Comparison of ENCODE assay signal across 9 mouse cellular contexts in genomic region chr5:111057084-111057483, GRCm38 (mm10).
DNase-seq lines count a peak whose midpoint lies in the region; ATAC-seq and TF ChIP-seq lines count a peak whose summit lies in the region.
"Had no signal": no experiment of that assay in that cellular context is flagged by ENCODE, and none has a peak within 500 bp of the region (broad histone marks: within the 10 kb centered on the region; RNA-seq: fewer than 3 reads in every experiment).

No protein-coding gene starts in this region.

- H3K4me3 ChIP-seq in heart, adult 2 months, result no peak overlapping the region
- H3K4me3 ChIP-seq in CH12.LX (replicated peaks in 1 of 3; ENCODE audit: low read depth in 2 of 3, low read length in 2 of 3, poor library complexity in 1 of 3), result no peak overlapping the region
- no peak overlapping the region for H3K4me3 ChIP-seq in forebrain, embryonic 15.5 days
- H3K4me3 ChIP-seq: liver, embryonic 12.5 days had no signal

- in situ Hi-C loops in CH12.LX (cut with MboI; ENCODE audit: low pct_ligation_motif_present, low pct_unique_long_range_greater_than_20kb, low sequenced_read_pairs), result no loop called here

- peaks cover 15% of the 10 kb centered on the region for H3K4me1 ChIP-seq in heart, adult 2 months (ENCODE audit: control insufficient read depth, insufficient read depth, low read length)
- peaks cover 4 to 29% of the 10 kb centered on the region in 2 experiments; a peak in 2 of 4 replicates for H3K4me1 ChIP-seq in CH12.LX (ENCODE audit: control insufficient read depth in 1 of 2, insufficient read depth in 2 of 2)
- H3K4me1 ChIP-seq in forebrain, embryonic 15.5 days, result peaks cover 86% of the 10 kb centered on the region

- intact Hi-C loops in heart, adult 2 months (cut with DNase I), result loop anchor here (5.0 kb wide), 1 partner anchor 75 kb away; no protein-coding TSS in a partner anchor

- no peak overlapping the region; the same call in 1 of the 2 replicates for H3K27ac ChIP-seq in heart, adult 2 months
- no peak overlapping the region for H3K27ac ChIP-seq in CH12.LX (ENCODE audit: insufficient read depth, low read depth)
- peak overlapping the region; percentile 93 for H3K27ac ChIP-seq in forebrain, embryonic 15.5 days (replicated peaks)
- H3K27ac ChIP-seq: liver, embryonic 12.5 days had no signal

- no peak for TF ChIP-seq POLR2A in heart, adult 2 months (IDR thresholded peaks at IDR 0.05; ENCODE audit: insufficient read depth, low read depth, low read length)
- TF ChIP-seq POLR2A in CH12.LX (IDR thresholded peaks at IDR 0.05; ENCODE audit: low read depth, low read length), result no peak

- 66% methylated on average over 7 of the region's 7 CpGs for WGBS in heart, adult 2 months
- WGBS in forebrain, embryonic 15.5 days, result 33% methylated on average over 7 of the region's 7 CpGs

- H3K4me2 ChIP-seq in CH12.LX (ENCODE audit: insufficient read depth, low read depth, poor library complexity, severe bottlenecking), result no peak overlapping the region
- H3K4me2 ChIP-seq in forebrain, embryonic 15.5 days (replicated peaks), result no peak overlapping the region
- H3K4me2 ChIP-seq: liver, embryonic 12.5 days had no signal

- no peaks in the 10 kb centered on the region for H3K27me3 ChIP-seq in heart, adult 2 months (ENCODE audit: control insufficient read depth, insufficient read depth, low read length)
- H3K27me3 ChIP-seq in CH12.LX (replicated peaks), result no peaks in the 10 kb centered on the region
- no peaks in the 10 kb centered on the region for H3K27me3 ChIP-seq in forebrain, embryonic 15.5 days
- H3K27me3 ChIP-seq: liver, embryonic 12.5 days had no signal

- peak; percentile 25 for DNase-seq in heart, postnatal 4 days
- DNase-seq in heart, adult 2 months, result no peak
- peak; percentile 33 for DNase-seq in CH12.LX (ENCODE audit: extremely low read depth)
- DNase-seq in lung, postnatal 36 days, result peak; percentile 57
- no peak for DNase-seq in cerebellum, adult 11-12 months
- DNase-seq in frontal cortex, postnatal 36 days (ENCODE audit: low spot score in 2 of 2), result no peak
- DNase-seq in cerebellum, postnatal 36 days, result no peak

- ATAC-seq in forebrain, embryonic 15.5 days (replicated peaks), result 0 out of 2 replicates have a peak, but pooled peaks have one; percentile 41
- ATAC-seq: liver, embryonic 12.5 days had no signal

- no peaks in the 10 kb centered on the region for H3K36me3 ChIP-seq in heart, adult 2 months (ENCODE audit: control insufficient read depth, insufficient read depth, low read length)
- H3K36me3 ChIP-seq in CH12.LX (replicated peaks in 1 of 2; ENCODE audit: control insufficient read depth in 1 of 2, insufficient read depth in 1 of 2, low read length in 1 of 2), result no peaks in the 10 kb centered on the region
- H3K36me3 ChIP-seq in forebrain, embryonic 15.5 days, result no peaks in the 10 kb centered on the region
- H3K36me3 ChIP-seq: liver, embryonic 12.5 days had no signal

- H3K9ac ChIP-seq in heart, adult 2 months (ENCODE audit: low read depth, low read length), result no peak overlapping the region
- no peak overlapping the region for H3K9ac ChIP-seq in CH12.LX (ENCODE audit: insufficient read depth, low read depth)
- H3K9ac ChIP-seq in forebrain, embryonic 15.5 days (replicated peaks), result no peak overlapping the region
- H3K9ac ChIP-seq: liver, embryonic 12.5 days had no signal

- dilution Hi-C loops in CH12.LX (cut with MboI; ENCODE audit: extremely low pct_ligation_motif_present, extremely low pct_unique_long_range_greater_than_20kb, low sequenced_read_pairs), result no loop called here

- no peaks in the 10 kb centered on the region for H3K9me3 ChIP-seq in CH12.LX (replicated peaks; ENCODE audit: low read length)
- no peaks in the 10 kb centered on the region for H3K9me3 ChIP-seq in forebrain, embryonic 15.5 days
- H3K9me3 ChIP-seq: liver, embryonic 12.5 days had no signal

- H3K79me2 ChIP-seq in heart, adult 2 months (replicated peaks; ENCODE audit: control insufficient read depth, insufficient read depth, low read length), result peaks cover 1% of the 10 kb centered on the region; the same call in 1 of the 2 replicates
- H3K79me2 ChIP-seq in CH12.LX (replicated peaks; ENCODE audit: control insufficient read depth, extremely low read depth, insufficient read depth, poor library complexity, severe bottlenecking), result no peaks in the 10 kb centered on the region

- TF ChIP-seq CTCF in heart, adult 2 months (IDR thresholded peaks at IDR 0.05), result no peak
- no peak for TF ChIP-seq CTCF in CH12.LX (conservative IDR thresholded peaks at IDR 0.05 in 1 of 2, IDR thresholded peaks at IDR 0.05 in 1 of 2; ENCODE audit: low read depth in 2 of 2, low read length in 2 of 2)

- TF ChIP-seq RAD21 in CH12.LX (IDR thresholded peaks at IDR 0.05; ENCODE audit: low read depth, low read length), result no peak

- TF ChIP-seq EP300 in heart, adult 2 months (IDR thresholded peaks at IDR 0.05; ENCODE audit: insufficient read depth, low read depth, low read length), result no peak
- no peak for TF ChIP-seq EP300 in CH12.LX (IDR thresholded peaks at IDR 0.05; ENCODE audit: low read length)

TF ChIP-seq in CH12.LX, 34 proteins besides CTCF, POLR2A, EP300 and RAD21:
- TF ChIP-seq ELF1 (IDR thresholded peaks at IDR 0.05; ENCODE audit: low read depth, low read length) (no peak), MXI1 (IDR thresholded peaks at IDR 0.05; ENCODE audit: low read depth, low read length) (no peak), JUN (IDR thresholded peaks at IDR 0.05; ENCODE audit: insufficient read depth, low read depth, low read length) (no peak), E2F4 (IDR thresholded peaks at IDR 0.05; ENCODE audit: insufficient replicate concordance, low read depth, low read length) (no peak), CHD1 (IDR thresholded peaks at IDR 0.05; ENCODE audit: low read depth, low read length) (no peak)

Comparison
In these comparisons a context has a peak if more than half of its experiments do, and no peak if none do; other contexts are left out.
1. DNase-seq: peak in heart, postnatal 4 days (single experiment), CH12.LX (single experiment) and lung, postnatal 36 days (single experiment); none in heart, adult 2 months (0 of 2), cerebellum, adult 11-12 months (single experiment), frontal cortex, postnatal 36 days (0 of 2) and cerebellum, postnatal 36 days (0 of 2).